Mouse (Mus musculus): ENCODE data around the gene Slc5a11.

The Slc5a11 gene

DNA sequence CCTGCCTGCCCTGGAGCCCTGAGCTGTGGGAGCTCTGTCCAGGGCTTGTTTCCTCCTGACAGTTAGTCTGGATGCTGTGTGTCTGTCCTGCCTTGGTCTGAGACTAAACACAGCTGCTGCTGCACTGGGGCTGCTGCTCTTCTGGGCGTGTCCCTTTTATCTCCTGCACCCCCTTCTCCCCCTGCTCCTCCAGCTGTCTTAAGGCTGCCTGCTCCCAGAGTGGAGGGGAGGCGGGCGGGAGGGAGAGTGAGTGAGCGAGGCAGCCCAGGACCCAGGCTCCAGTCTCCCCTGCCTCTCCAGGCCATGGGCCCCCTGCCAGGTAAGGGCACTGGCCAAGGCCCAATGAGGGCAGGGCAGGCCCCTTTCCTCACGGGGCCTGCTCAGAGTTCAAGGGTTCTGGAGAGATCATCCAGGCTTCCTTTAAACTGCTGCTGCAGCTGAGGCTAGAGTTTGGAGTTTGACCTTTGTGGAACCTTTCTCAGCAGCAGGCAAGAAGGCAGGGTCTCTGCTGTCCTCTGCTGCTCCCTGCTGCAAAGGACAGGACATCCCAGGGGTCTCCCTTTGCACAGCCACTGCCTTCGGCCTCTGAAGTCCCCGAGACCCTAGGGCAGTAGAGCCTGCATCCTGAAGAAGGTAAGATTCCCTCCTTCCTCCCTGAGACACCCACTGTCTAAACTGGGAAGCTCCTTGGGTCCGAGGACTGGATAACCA lies at the start of gene Slc5a11:
Slc5a11 (plus strand) TSS at position 416 of the 711 bp plus-strand sequence.
- no peak for DNase-seq (ENCODE audit: low spot score in 2 of 2)

DNA sequence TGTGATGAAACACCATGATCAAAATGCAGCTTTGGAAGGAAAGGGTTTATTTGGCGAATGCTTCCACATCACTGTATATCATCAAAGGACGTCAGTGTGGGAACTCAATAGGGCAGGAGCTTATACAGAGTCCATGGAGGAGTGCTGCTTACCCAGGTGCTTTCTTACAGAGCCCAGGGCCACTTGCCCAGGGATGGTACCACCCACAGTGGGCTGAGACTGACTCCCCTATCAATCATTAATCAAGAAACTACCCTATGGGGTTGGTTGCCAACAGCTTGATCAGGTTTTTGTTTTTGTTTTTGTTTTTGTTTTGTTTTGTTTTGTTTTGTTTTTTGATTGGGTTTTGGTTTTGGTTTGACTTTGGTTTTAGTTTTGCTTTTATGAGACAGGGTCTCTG lies 47.1 kb upstream of the Slc5a11 start:
- no peak for DNase-seq (ENCODE audit: low spot score in 2 of 2)

DNA sequence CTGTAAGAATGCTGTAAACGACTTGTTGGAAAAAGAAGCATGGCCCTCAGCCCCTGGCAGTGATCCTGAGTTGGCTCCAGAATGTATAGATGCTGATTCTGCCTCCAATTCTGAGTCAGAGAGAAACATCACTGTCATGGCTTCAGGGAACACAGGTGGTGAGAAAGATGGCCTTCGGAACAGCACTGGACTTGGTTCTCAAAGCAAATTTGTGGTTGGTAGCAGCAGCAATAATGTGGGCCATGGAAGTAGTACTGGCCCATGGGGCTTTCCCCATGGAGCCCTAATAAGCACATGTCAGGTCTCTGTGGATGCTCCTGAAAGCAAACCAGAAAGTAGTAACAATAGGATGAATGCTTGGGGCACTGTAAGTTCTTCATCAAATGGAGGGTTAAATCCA lies 45.0 kb upstream of the Slc5a11 start:
- DNase-seq (ENCODE audit: low spot score in 2 of 2), result no peak

DNA sequence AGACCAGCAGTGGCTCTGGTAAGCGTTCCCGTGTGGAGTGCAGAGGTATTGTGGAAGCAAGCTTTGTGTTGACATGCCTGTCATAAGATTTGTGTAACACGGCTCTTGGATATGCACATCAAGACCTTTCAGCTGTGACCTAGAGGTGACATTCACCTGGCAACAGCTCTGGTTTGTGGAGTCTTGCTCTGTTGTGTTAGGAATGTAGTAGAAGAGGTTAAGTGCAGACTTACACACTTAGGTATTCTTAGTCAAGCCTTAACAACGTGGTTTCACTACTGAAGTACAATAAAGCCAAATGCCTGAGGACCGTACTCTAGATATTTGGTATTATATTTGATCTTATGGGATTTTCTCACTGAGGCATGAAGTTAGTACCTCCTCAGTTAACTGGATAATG lies 42.5 kb upstream of the Slc5a11 start:
- DNase-seq (ENCODE audit: low spot score in 2 of 2), result no peak

DNA sequence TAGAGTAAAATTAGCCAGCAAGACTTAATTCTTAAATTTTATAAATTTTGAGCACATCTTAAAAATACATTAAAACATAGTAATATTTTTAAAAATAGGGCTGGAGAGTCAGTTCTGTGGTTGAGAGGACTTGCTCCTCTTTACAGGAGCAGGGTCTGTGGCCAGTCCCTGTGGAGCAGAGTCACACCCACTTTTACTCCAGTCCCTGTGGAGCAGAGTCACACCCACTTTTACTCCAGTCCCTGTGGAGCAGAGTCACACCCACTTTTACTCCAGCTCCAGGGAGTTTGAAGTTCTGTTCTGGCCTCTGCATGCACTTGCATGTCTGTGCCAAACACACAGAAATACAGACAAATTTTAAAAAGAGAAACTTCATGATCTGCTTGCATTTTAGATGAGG lies 37.4 kb upstream of the Slc5a11 start:
- no peak for DNase-seq (ENCODE audit: low spot score in 2 of 2)

DNA sequence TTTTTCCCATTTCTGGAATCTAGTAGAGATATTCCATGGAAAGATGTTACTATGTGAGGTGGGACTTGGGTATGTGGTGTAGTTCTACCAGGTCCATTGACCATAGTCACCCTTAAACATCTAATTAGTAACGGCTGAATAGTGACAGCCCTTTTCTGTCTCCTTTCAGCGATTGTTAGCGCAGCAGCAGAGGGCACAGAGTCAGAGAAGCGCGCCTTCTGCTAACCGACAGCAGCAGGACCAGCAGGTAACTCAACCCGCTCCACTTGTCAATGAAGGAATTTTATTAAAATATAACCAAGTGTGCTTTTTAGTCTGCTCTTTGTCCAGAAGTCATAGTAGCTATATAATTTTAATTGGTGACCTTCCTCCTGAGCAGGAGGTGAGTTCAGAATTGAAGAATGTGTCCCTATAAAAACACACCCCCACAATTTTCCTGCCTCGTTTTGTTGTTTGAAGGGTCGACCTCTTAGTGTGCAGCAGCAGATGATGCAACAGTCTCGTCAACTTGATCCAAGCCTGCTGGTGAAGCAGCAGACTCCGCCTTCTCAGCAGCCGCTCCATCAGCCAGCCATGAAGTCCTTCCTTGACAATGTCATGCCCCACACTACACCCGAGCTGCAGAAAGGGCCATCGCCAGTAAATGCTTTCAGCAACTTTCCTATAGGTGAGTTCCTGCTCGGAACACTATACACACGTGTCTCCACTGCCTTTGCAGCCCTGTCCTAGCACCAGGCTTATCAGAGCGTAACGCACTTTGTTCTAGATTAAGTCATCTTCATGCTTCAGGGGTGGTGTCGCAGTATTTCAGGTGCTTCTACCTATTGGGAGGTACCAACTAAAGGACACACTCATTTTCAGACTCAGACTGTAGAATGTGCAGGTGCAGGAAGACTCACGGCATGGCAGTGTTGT lies 32.5 kb upstream of the Slc5a11 start:
- DNase-seq (ENCODE audit: low spot score in 2 of 2), result no peak

DNA sequence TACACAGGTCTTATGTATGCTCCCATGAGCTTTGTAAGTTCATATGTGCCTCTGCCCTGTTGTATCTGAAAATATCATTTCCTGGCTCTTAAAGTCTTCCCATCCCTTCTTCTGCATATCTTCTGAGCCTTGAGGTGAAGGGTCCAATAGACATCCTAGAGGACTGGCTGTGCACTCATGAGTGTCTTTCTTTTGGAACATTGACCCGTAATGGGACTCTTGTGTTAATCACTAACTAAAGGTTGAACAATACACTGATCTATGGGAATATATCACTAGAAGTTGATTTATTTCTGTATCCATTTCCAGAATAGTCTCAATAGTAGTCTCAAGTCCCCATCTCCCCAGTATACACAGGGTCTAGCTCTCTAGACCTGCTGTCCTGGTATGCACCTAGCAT lies 29.7 kb upstream of the Slc5a11 start:
- DNase-seq (ENCODE audit: low spot score in 2 of 2), result no peak

DNA sequence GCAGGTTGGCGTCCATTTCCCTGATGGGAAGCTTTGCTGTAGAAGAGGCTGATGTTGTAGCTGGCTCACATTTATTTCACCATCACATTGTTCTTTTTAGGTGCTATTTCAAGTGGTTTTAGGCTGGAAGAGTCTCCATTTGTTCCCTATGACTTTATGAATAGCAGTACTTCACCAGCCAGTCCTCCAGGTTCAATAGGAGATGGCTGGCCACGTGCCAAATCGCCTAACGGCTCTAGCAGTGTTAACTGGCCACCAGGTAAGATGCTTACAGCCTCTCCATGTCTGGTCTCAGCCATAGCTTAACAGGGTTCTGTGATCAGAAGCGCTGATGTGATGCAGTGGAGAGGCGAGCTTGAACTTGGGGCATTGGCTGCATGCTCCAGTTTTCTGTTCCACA lies 28.1 kb upstream of the Slc5a11 start:
- no peak for DNase-seq (ENCODE audit: low spot score in 2 of 2)

DNA sequence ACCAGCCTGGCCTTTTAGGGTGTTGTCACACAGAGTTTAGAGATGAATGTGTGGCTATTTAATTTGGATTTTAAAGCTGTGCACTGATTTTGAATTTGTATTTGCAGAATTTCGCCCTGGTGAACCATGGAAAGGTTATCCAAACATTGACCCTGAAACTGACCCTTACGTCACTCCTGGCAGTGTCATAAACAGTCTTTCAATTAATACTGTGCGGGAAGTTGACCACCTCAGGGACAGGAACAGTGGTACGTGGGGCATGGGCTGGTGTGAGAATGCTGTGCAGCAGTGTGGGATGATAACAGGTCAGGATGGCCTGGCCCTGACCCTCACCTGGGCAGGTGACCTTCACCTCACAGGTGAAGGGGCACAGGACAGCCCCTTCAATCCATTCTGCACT lies 27.3 kb upstream of the Slc5a11 start:
- DNase-seq (ENCODE audit: low spot score in 2 of 2), result no peak

DNA sequence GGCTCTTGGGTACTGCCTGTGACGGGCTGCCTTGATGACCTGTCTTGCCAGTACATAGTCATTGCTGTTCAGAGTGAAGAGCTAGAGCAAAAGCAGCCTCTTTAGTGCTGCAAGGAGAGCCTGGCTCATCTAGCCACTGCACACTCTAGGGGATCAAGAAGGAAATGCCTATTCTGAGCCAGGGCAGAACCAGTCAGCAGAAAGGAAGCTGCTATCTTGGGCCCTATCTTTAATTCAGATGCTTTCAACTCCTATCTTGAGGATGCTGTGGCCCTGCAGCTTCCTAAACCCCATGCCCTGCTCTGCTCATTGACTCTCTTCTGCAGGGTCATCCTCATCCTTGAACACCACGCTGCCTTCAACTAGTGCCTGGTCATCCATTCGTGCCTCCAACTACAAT lies 26.1 kb upstream of the Slc5a11 start:
- no peak for DNase-seq (ENCODE audit: low spot score in 2 of 2)

DNA sequence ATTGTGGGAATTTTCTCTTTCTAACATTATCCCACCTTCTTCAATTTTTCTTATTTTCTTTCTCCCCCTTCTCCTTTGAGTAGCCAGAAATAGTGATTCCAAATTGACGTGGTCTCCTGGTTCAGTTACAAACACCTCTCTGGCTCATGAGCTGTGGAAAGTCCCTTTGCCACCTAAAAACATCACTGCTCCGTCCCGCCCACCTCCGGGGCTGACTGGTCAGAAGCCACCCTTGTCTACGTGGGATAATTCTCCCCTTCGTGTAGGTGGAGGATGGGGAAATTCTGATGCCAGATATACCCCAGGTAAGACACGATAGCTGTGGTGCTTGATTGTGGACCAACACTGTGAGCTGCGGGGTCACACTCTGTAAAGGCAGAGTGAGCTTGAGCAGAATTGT lies 24.8 kb upstream of the Slc5a11 start:
- DNase-seq (ENCODE audit: low spot score in 2 of 2), result no peak

DNA sequence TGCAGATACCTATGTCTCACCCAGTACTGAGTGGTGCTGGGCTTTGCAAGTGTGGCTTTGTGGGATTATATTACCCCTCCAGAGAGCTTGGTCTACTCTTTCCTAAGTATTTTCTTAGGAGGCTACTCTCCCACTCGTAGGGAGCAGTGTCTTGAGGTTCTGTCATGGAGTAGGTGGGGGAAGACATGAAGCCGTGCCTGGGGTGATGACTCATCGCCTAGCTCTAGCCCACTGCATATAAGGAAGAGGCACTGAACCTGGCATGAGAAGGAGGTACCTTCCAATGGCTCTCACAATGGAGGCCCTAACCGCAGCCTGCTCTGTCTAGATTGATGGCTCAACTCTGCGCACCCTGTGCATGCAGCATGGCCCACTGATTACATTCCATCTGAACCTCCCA lies 22.8 kb upstream of the Slc5a11 start:
- no peak for DNase-seq (ENCODE audit: low spot score in 2 of 2)

DNA sequence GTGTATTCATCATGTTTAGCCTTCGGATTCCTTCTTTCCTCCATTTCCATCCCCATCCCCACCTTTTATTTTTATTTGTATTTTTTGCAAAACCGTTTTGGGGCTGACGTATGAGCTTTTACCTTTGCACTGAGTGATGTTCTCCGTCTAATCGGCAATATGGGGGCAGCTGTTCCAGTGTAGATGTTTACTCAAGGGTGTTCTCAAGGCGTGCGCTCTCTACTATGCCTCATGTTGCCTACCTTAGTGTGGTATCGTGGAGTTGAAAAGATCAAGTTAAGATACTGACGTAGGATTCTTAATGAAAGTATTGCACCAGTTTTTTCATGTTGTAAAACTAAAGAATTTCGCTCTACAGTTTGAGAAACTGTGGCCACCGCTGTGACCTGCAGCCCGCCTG lies 21.4 kb upstream of the Slc5a11 start:
- DNase-seq (ENCODE audit: low spot score in 2 of 2), result no peak

DNA sequence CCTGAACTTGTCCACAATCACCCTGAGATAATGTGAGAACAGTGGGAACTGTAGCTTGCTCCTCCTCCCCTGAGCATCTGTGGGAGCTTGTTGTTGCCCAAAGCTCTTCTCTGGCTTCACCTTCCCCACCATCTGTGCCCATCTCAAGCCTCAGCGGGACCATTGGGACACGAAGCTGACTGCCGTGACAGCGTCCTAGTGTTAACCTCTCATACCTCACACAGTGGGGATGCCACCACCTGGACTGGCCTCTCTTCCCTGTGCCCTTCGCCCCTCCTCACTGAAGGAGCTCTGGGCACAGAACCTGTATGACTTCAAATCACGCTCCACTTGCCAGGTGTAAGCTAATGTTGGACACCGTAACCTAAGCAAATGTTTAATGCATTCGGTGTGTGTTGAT lies 19.9 kb upstream of the Slc5a11 start:
- DNase-seq (ENCODE audit: low spot score in 2 of 2), result no peak

DNA sequence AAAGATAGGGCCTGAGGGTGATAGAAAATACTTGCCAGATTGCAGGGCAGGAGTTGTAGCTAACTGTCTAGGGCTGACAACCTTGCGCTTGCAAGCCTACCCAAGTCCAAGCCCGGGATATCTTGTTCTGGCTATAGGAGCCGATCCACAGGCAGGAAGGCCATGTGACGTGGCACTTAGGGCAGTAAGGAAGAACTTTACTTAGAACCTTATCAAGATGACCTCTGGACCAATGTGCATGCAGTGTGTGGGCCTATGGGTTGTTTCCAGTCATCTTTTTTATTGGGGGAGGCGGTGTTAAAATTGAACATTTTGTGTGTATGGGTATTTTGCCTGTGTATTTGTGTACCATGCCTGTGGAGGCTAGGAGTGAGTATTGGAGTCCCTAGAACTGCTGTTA lies 18.1 kb upstream of the Slc5a11 start:
- DNase-seq (ENCODE audit: low spot score in 2 of 2), result no peak

DNA sequence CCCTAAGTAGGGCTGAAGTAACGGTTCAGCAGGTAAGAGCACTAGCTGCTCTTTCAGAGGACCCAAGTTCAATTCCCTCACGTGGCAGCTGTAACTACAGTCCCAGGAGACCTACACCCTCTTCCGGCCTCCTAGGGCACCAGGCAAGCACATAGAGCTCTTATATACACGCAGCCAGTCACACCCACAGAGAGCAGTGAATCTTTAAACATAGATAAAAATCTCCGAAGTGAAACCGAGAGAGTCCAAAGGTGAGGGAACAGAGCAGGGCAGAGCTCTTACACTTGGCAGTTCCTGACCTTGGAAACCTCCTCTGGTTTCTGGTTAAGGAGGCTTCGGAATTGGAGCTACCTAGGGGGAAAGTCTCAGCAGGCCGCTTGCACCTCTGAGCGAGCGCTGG lies 15.9 kb upstream of the Slc5a11 start:
- DNase-seq (ENCODE audit: low spot score in 2 of 2), result no peak

DNA sequence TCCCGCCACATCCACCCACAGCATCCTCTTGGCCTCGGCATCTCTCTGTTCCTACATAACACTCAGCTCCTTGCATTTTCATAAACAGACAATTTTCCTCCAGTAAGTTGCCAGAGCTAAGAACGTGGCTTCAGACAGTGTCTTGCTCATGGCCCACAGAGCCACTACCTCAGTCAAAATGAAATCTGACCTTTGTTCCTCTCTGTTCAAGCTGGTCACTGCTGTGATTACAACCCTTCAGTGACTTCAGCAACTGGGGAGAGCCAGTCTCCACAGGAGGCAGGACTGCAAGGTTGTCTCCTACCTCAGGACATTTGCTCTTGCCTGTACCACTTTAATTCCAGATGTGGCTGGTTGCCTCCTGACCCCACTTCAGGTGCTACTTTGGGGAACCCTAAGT lies 15.4 kb upstream of the Slc5a11 start:
- no peak for DNase-seq (ENCODE audit: low spot score in 2 of 2)

DNA sequence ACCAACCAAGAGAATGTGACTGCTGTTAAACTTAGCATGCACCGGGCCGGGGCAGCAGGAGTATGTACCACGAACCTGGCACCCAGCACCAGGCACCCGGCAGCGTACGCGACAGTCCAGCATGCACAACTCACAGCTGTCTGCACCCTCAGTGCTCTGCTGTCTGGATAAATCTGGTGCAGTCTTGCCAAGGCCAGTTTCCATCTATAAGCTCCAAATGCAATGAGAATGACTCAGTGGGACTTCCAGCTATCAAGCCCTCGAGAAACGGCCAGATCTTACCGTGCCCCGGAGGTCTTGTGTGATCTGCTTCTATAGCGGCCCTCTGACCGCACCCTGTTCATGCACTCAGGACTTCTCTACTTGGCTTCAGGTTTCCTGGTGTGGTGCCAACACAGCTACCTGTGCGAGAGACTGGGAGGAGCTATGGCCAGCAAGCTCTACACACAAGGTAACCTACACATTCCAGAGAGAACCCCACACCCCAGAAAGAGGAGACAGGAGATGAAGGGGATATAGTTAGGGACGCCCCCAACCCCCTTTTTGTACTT lies 14.8 kb upstream of the Slc5a11 start:
- DNase-seq (ENCODE audit: low spot score in 2 of 2), result no peak

DNA sequence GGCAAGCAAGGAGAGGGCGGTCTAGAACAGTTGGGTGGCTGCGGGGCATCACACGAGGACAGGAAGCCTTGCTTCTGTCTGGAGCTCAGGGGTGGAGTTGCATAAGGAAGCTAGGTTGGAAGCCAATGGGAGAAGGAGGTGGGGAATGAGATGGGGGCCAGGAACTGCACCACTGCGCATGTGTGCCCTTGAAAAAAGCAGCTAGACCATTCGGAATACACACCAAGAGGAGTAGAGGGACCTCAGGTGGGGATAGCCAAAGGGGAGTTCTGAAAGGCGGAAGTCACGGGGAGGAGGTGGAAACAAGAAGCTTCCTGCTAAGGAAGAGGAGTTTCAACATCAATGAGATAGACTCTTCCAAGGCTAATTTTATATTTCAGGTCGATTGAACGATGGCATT lies 13.9 kb upstream of the Slc5a11 start:
- no peak for DNase-seq (ENCODE audit: low spot score in 2 of 2)

DNA sequence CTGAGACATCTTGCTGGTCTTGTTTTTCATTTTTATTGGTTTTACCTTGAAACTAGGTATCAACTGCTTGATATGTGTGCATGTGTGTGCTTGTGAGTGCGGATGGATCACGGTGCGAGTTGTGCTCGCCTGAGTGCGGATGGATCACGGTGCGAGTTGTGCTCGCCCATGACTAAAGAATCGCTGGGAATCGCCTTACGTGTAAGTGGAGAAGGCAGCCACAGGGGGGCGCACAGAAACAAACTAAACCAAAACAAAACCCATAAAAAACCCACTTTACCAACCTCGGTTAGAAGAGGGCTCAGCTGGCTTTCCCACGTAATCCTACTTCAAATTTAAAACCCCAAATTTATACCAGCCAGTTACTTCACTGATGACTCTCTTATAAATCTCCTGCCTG lies 9.3 kb upstream of the Slc5a11 start:
- DNase-seq (ENCODE audit: low spot score in 2 of 2), result peak; percentile 26 to 48

DNA sequence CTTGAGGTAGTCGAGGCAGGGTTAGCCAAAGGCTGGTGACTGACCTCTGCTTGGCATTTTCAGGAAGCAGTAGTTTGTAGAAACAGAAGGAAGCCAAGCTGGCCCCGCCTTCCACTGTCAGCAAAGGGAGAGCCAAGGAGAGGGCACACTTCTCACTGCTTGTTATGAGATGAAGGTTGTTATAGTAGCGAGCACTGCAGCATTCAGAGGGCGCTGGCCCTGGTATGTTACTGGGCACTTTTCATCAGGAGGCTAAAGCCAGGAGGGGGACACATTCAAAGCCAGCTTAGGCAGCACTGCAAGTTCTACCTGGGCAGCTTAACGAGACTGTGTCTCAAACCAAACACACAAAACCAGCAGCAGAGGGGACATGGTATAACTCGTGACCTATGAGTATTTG lies 7.0 kb upstream of the Slc5a11 start:
- no peak for DNase-seq (ENCODE audit: low spot score in 2 of 2)

DNA sequence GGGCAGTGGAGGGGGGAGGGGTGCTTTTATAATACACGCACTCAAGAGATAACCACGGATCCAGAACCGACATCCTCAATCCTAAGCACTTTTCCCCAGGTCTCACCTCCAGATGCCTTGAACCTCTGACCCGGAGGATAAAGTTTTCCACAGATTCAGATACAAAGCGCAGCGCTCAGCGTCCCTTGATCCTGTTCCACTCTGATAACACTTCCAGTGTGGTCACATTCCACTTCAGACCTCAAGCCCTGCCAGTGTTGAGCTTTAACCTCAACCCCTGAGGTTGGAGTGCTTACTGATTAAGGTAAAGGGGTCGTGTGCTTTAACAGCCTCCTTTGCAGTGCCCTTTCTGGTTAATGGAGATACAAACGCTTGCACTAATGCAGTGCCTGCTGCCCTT lies 4.7 kb upstream of the Slc5a11 start:
- DNase-seq (ENCODE audit: low spot score in 2 of 2), result no peak

DNA sequence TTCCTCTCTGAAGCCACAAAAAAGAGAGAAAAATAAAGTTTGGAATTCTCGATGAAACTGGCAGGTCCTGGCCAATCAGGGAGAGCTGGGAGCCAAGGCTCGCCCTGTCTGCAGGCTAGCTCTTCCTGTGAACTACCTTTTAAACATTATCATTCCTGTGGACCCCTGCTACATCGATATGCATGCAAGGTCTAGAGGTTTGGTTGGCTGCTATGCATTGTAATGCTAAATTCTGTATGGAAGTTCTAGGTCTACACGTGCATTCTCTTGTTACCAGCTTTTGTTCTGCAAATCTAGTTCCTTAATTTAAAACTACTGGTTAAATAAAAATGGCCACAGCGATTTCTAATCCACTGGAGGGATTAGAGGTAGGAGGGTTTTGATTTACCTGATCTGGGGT lies 3.1 kb upstream of the Slc5a11 start:
- no peak for DNase-seq (ENCODE audit: low spot score in 2 of 2)

Measured in natural killer cell, adult 2 months (primary cell).